Mouse (Mus musculus): ENCODE results near the gene 4930595D18Rik. TPM values are rescaled to one million over a fixed set of nuclear protein-coding genes. Genes with fewer than 3 reads are reported as not detected.

The 4930595D18Rik gene
- polyA plus RNA-seq, 1 experiment, result not detected

- H3K4me3 ChIP-seq (ENCODE audit: control insufficient read depth, insufficient read depth, low read length), result no peak overlapping the region
- no peaks in the 10 kb centered on the region; the same call in 1 of the 2 replicates for H3K4me1 ChIP-seq (replicated peaks; ENCODE audit: control insufficient read depth, insufficient read depth, low read length)
- TF ChIP-seq POLR2A (IDR thresholded peaks at IDR 0.05; ENCODE audit: control insufficient read depth, extremely low read depth, insufficient read depth, low read length, poor library complexity) (no peak), CTCF (IDR thresholded peaks at IDR 0.05; ENCODE audit: borderline replicate concordance, control insufficient read depth, extremely low read depth, insufficient read depth, low read length, poor library complexity) (no peak)
- WGBS, result 89% methylated on average over 4 of the region's 4 CpGs
- no peak overlapping the region for H3K27ac ChIP-seq (ENCODE audit: control insufficient read depth, insufficient read depth, low read length)
- H3K27me3 ChIP-seq (ENCODE audit: control insufficient read depth, insufficient read depth, low read length), result no peaks in the 10 kb centered on the region
- no peaks in the 10 kb centered on the region for H3K36me3 ChIP-seq (ENCODE audit: control insufficient read depth, insufficient read depth, low read length)
- DNase-seq, result no peak
Measured at GRCm38 (mm10) chr12:111178772-111179171, 5.5 kb downstream of the 4930595D18Rik start.

- H3K4me3 ChIP-seq (ENCODE audit: control insufficient read depth, insufficient read depth, low read length), result no peak overlapping the region
- 92% methylated on average over 4 of the region's 4 CpGs for WGBS
- H3K27me3 ChIP-seq (ENCODE audit: control insufficient read depth, insufficient read depth, low read length), result no peaks in the 10 kb centered on the region
- H3K27ac ChIP-seq (ENCODE audit: control insufficient read depth, insufficient read depth, low read length), result no peak overlapping the region
- H3K36me3 ChIP-seq (ENCODE audit: control insufficient read depth, insufficient read depth, low read length), result no peaks in the 10 kb centered on the region
- no peak for DNase-seq
- peaks cover 18% of the 10 kb centered on the region for H3K4me1 ChIP-seq (replicated peaks; ENCODE audit: control insufficient read depth, insufficient read depth, low read length)
- TF ChIP-seq POLR2A (IDR thresholded peaks at IDR 0.05; ENCODE audit: control insufficient read depth, extremely low read depth, insufficient read depth, low read length, poor library complexity) (no peak), CTCF (IDR thresholded peaks at IDR 0.05; ENCODE audit: borderline replicate concordance, control insufficient read depth, extremely low read depth, insufficient read depth, low read length, poor library complexity) (no peak)
Measured at GRCm38 (mm10) chr12:111168891-111169290, 15.4 kb downstream of the 4930595D18Rik start.

GRCm38 (mm10) chr12:111166681-111167289 is 17.5 kb downstream of the 4930595D18Rik start:
- Histone ChIP-seq H3K4me3 (ENCODE audit: control insufficient read depth, insufficient read depth, low read length) (peak overlapping the region; percentile 71), H3K4me1 (replicated peaks; ENCODE audit: control insufficient read depth, insufficient read depth, low read length) (peaks cover 30% of the 10 kb centered on the region), H3K27ac (ENCODE audit: control insufficient read depth, insufficient read depth, low read length) (no peak overlapping the region), H3K36me3 (ENCODE audit: control insufficient read depth, insufficient read depth, low read length) (no peaks in the 10 kb centered on the region), H3K27me3 (ENCODE audit: control insufficient read depth, insufficient read depth, low read length) (no peaks in the 10 kb centered on the region)
- under 1% methylated on average over 48 of the region's 48 CpGs for WGBS
- peak; percentile 53 for DNase-seq
- TF ChIP-seq CTCF (IDR thresholded peaks at IDR 0.05; ENCODE audit: borderline replicate concordance, control insufficient read depth, extremely low read depth, insufficient read depth, low read length, poor library complexity) (no peak), POLR2A (IDR thresholded peaks at IDR 0.05; ENCODE audit: control insufficient read depth, extremely low read depth, insufficient read depth, low read length, poor library complexity) (no peak)

GRCm38 (mm10) chr12:111165831-111166591 is 18.3 kb downstream of the 4930595D18Rik start, which contains the start of gene Traf3:
Gene Traf3 (plus strand): TSS chr12:111166370.
- DNase-seq, result peak; percentile 68
- Histone ChIP-seq H3K27ac (ENCODE audit: control insufficient read depth, insufficient read depth, low read length) (peak within 1 kb of the TSS; percentile 47), H3K27me3 (ENCODE audit: control insufficient read depth, insufficient read depth, low read length) (no peaks in the 10 kb centered on the region), H3K36me3 (ENCODE audit: control insufficient read depth, insufficient read depth, low read length) (no peaks in the 10 kb centered on the region), H3K4me1 (replicated peaks; ENCODE audit: control insufficient read depth, insufficient read depth, low read length) (peaks cover 32% of the 10 kb centered on the region), H3K4me3 (ENCODE audit: control insufficient read depth, insufficient read depth, low read length) (peak within 1 kb of the TSS; percentile 71)
- TF ChIP-seq POLR2A (IDR thresholded peaks at IDR 0.05; ENCODE audit: control insufficient read depth, extremely low read depth, insufficient read depth, low read length, poor library complexity), result no peak
- no peak for TF ChIP-seq CTCF (IDR thresholded peaks at IDR 0.05; ENCODE audit: borderline replicate concordance, control insufficient read depth, extremely low read depth, insufficient read depth, low read length, poor library complexity)
- 4% methylated on average over 63 of the region's 105 CpGs for WGBS

GRCm38 (mm10) chr12:111165146-111165812 is 19.0 kb downstream of the 4930595D18Rik start:
- peak overlapping the region; percentile 49 for H3K4me3 ChIP-seq (ENCODE audit: control insufficient read depth, insufficient read depth, low read length)
- H3K27ac ChIP-seq (ENCODE audit: control insufficient read depth, insufficient read depth, low read length), result peak overlapping the region; percentile 47
- peaks cover 38% of the 10 kb centered on the region for H3K4me1 ChIP-seq (replicated peaks; ENCODE audit: control insufficient read depth, insufficient read depth, low read length)
- DNase-seq, result peak; percentile 55
- 72% methylated on average over 10 of the region's 10 CpGs for WGBS
- TF ChIP-seq POLR2A (IDR thresholded peaks at IDR 0.05; ENCODE audit: control insufficient read depth, extremely low read depth, insufficient read depth, low read length, poor library complexity), result 0 out of 2 replicates have a peak, but pooled peaks have one; percentile 12
- TF ChIP-seq CTCF (IDR thresholded peaks at IDR 0.05; ENCODE audit: borderline replicate concordance, control insufficient read depth, extremely low read depth, insufficient read depth, low read length, poor library complexity), result peak; percentile 47; the same call in 1 of the 2 replicates
- no peaks in the 10 kb centered on the region for H3K36me3 ChIP-seq (ENCODE audit: control insufficient read depth, insufficient read depth, low read length)
- H3K27me3 ChIP-seq (ENCODE audit: control insufficient read depth, insufficient read depth, low read length), result no peaks in the 10 kb centered on the region

- DNase-seq, result peak; percentile 87
- no peak for TF ChIP-seq POLR2A (IDR thresholded peaks at IDR 0.05; ENCODE audit: control insufficient read depth, extremely low read depth, insufficient read depth, low read length, poor library complexity)
- TF ChIP-seq CTCF (IDR thresholded peaks at IDR 0.05; ENCODE audit: borderline replicate concordance, control insufficient read depth, extremely low read depth, insufficient read depth, low read length, poor library complexity), result no peak
- H3K36me3 ChIP-seq (ENCODE audit: control insufficient read depth, insufficient read depth, low read length), result no peaks in the 10 kb centered on the region
- peak overlapping the region; percentile 56 for H3K4me3 ChIP-seq (ENCODE audit: control insufficient read depth, insufficient read depth, low read length)
- no peaks in the 10 kb centered on the region for H3K27me3 ChIP-seq (ENCODE audit: control insufficient read depth, insufficient read depth, low read length)
- 4% methylated on average over 13 of the region's 13 CpGs for WGBS
- peaks cover 45% of the 10 kb centered on the region for H3K4me1 ChIP-seq (replicated peaks; ENCODE audit: control insufficient read depth, insufficient read depth, low read length)
- peak overlapping the region; percentile 27; the same call in 1 of the 2 replicates for H3K27ac ChIP-seq (ENCODE audit: control insufficient read depth, insufficient read depth, low read length)
Measured at GRCm38 (mm10) chr12:111164310-111164751, 20.0 kb downstream of the 4930595D18Rik start.

Measured in thymus, adult 2 months (tissue).